30 mouse cellular contexts compared by ENCODE assay signal in the genomic region with DNA sequence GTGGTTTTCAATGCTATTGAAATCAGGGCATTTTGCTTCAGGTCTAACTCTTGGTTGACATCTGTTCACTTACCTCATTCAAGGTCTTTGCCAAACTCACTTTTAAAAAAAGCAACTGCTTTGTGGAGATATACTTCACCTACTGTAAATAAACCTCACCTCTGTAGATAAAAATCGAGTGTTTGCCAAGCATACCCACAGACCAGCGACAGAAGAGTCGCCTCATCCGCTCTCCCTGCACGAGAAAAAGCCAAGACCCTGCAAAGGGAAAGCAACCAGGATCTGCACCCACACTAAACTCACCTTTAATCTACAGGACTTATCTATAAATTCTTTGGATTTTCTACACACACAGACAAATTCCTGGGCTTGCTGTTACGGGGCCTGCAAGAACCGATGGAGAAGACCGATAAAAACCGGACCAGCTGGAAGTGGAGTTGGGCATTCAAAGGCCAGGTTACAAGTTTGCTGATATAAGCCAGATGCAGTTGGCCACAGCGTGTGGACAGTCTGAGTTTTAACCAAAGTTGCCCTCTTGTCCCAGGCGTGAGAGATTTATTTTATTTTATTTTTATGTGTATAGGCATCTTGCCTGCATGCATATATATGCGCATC. TPM values are rescaled to one million over a fixed set of nuclear protein-coding genes. Genes with fewer than 3 reads are reported as not detected.
DNase-seq lines count a peak whose midpoint lies in the region; ATAC-seq lines count a peak whose summit lies in the region.
"Had no signal": no experiment of that assay in that cellular context is flagged by ENCODE, and none has a peak within 500 bp of the region (broad histone marks: within the 10 kb centered on the region; RNA-seq: fewer than 3 reads in every experiment).

No protein-coding gene starts in this region.

- 79% methylated on average over 12 of the region's 12 CpGs for WGBS in kidney, embryonic 16.5 days
- WGBS in lung, embryonic 15.5 days, result 57% methylated on average over 12 of the region's 12 CpGs

- H3K9ac ChIP-seq in kidney, embryonic 16.5 days (replicated peaks; ENCODE audit: low read length), result no peak overlapping the region
- H3K9ac ChIP-seq in lung, embryonic 15.5 days, result no peak overlapping the region
- H3K9ac ChIP-seq: embryonic facial prominence, embryonic 13.5 days; forebrain, embryonic 12.5 days; forebrain, postnatal 0 days; heart, embryonic 15.5 days; hindbrain, embryonic 12.5 days; limb, embryonic 12.5 days; midbrain, embryonic 15.5 days; stomach, embryonic 15.5 days had no signal

- peak overlapping the region; percentile 25; the same call in 1 of the 2 replicates for H3K27ac ChIP-seq in kidney, embryonic 16.5 days (ENCODE audit: low read length)
- H3K27ac ChIP-seq in lung, embryonic 15.5 days, result peak overlapping the region; percentile 86
- H3K27ac ChIP-seq: embryonic facial prominence, embryonic 13.5 days; forebrain, embryonic 12.5 days; heart, embryonic 15.5 days; hindbrain, embryonic 12.5 days; layer of hippocampus, adult 2 months; left cerebral cortex, adult 2 months; limb, embryonic 12.5 days; midbrain, embryonic 10.5 days; midbrain, embryonic 15.5 days; stomach, embryonic 15.5 days had no signal

- ATAC-seq in kidney, embryonic 16.5 days (ENCODE audit: low FRiP score, low TSS enrichment), result no peak
- no peak for ATAC-seq in lung, embryonic 15.5 days (ENCODE audit: borderline replicate concordance, extremely low read depth, low FRiP score, low TSS enrichment)
- ATAC-seq: activated CD4-positive, CD25-positive, alpha-beta regulatory T cell, adult 4 months; forebrain, postnatal 0 days; intestine, embryonic 16.5 days; midbrain, embryonic 15.5 days had no signal

- no peaks in the 10 kb centered on the region for H3K9me3 ChIP-seq in kidney, embryonic 16.5 days (ENCODE audit: low read length)
- no peaks in the 10 kb centered on the region for H3K9me3 ChIP-seq in lung, embryonic 15.5 days
- H3K9me3 ChIP-seq: embryonic facial prominence, embryonic 13.5 days; forebrain, embryonic 12.5 days; heart, embryonic 15.5 days; hindbrain, embryonic 12.5 days; limb, embryonic 12.5 days; midbrain, embryonic 10.5 days; midbrain, embryonic 15.5 days; stomach, embryonic 15.5 days had no signal

- no peak overlapping the region for H3K4me2 ChIP-seq in kidney, embryonic 16.5 days (replicated peaks; ENCODE audit: low read depth, low read length)
- no peak overlapping the region for H3K4me2 ChIP-seq in lung, embryonic 15.5 days
- H3K4me2 ChIP-seq: embryonic facial prominence, embryonic 13.5 days; forebrain, embryonic 12.5 days; heart, embryonic 15.5 days; hindbrain, embryonic 12.5 days; limb, embryonic 12.5 days; midbrain, embryonic 15.5 days; stomach, embryonic 15.5 days had no signal

- no peak overlapping the region for H3K4me3 ChIP-seq in kidney, embryonic 16.5 days (ENCODE audit: low read length)
- no peak overlapping the region for H3K4me3 ChIP-seq in lung, embryonic 15.5 days
- H3K4me3 ChIP-seq: embryonic facial prominence, embryonic 13.5 days; forebrain, embryonic 12.5 days; heart, embryonic 15.5 days; hindbrain, embryonic 12.5 days; layer of hippocampus, adult 2 months; left cerebral cortex, adult 2 months; limb, embryonic 12.5 days; midbrain, embryonic 10.5 days; midbrain, embryonic 15.5 days; stomach, embryonic 15.5 days had no signal

- no peaks in the 10 kb centered on the region for H3K36me3 ChIP-seq in kidney, embryonic 16.5 days (ENCODE audit: insufficient read depth, low read length)
- H3K36me3 ChIP-seq in lung, embryonic 15.5 days, result no peaks in the 10 kb centered on the region
- H3K36me3 ChIP-seq: embryonic facial prominence, embryonic 13.5 days; forebrain, embryonic 12.5 days; heart, embryonic 15.5 days; hindbrain, embryonic 12.5 days; limb, embryonic 12.5 days; midbrain, embryonic 10.5 days; midbrain, embryonic 15.5 days; stomach, embryonic 15.5 days had no signal

- H3K4me1 ChIP-seq in kidney, embryonic 16.5 days (ENCODE audit: insufficient read depth, low read length), result peaks cover 39% of the 10 kb centered on the region
- H3K4me1 ChIP-seq in lung, embryonic 15.5 days, result peaks cover 47% of the 10 kb centered on the region
- H3K4me1 ChIP-seq: forebrain, embryonic 12.5 days; midbrain, embryonic 15.5 days had no signal

- DNase-seq in kidney, adult 9 months, result no peak
- no peak for DNase-seq in lung, postnatal 25 days (ENCODE audit: low spot score)
- DNase-seq in urinary bladder, postnatal 36 days (ENCODE audit: low spot score in 2 of 2), result peak; percentile 48 to 51
- no peak for DNase-seq in urinary bladder, adult 2 months (ENCODE audit: low spot score)
- no peak for DNase-seq in T-cell, adult 2 months (ENCODE audit: low spot score)
- DNase-seq: adrenal gland, adult 2 months; adrenal gland, postnatal 36 days; B cell, adult 2 months; cerebellum, adult 18-20 months; cerebellum, postnatal 10 days; forebrain, postnatal 0 days; heart, postnatal 36 days; kidney, adult 8-10 months; kidney, postnatal 25 days; lung, adult 18-20 months; right cerebral cortex, postnatal 25 days had no signal

- no peaks in the 10 kb centered on the region for H3K27me3 ChIP-seq in kidney, embryonic 16.5 days (ENCODE audit: insufficient read depth, low read length)
- H3K27me3 ChIP-seq in lung, embryonic 15.5 days, result peaks cover 14% of the 10 kb centered on the region; the same call in 1 of the 2 replicates
- H3K27me3 ChIP-seq: embryonic facial prominence, embryonic 13.5 days; forebrain, embryonic 12.5 days; heart, embryonic 15.5 days; hindbrain, embryonic 12.5 days; limb, embryonic 12.5 days; midbrain, embryonic 15.5 days; stomach, embryonic 15.5 days had no signal

RNA-seq across cellular contexts. Expression of gene Pofut2, which starts 39.5 kb away (rescaled TPM):
- 148 and 149 TPM in 2 replicates for polyA plus RNA-seq in kidney, embryonic 16.5 days (2015; fragmentation: Nextera tagmentation; extraction: Ambion mirVana)
- polyA plus RNA-seq in lung, embryonic 15.5 days (2015; fragmentation: Nextera tagmentation; extraction: Ambion mirVana), result 128 and 139 TPM in 2 replicates
- 70.0 and 73.7 TPM in 2 replicates for polyA plus RNA-seq in urinary bladder, adult 2 months (2012; rRNA removed)

RNA-seq across cellular contexts. Expression of gene Col18a1, which starts 53.2 kb away (rescaled TPM):
- 255 and 257 TPM in 2 replicates for polyA plus RNA-seq in kidney, embryonic 16.5 days (2015; fragmentation: Nextera tagmentation; extraction: Ambion mirVana)
- 263 and 283 TPM in 2 replicates for polyA plus RNA-seq in lung, embryonic 15.5 days (2015; fragmentation: Nextera tagmentation; extraction: Ambion mirVana)
- polyA plus RNA-seq in urinary bladder, adult 2 months (2012; rRNA removed), result 51.8 and 65.6 TPM in 2 replicates

Comparison
In these comparisons a context has a peak if more than half of its experiments do, and no peak if none do; other contexts are left out.
1. DNase-seq: peak in urinary bladder, postnatal 36 days (2 of 2); none in kidney, adult 9 months (single experiment), lung, postnatal 25 days (single experiment), urinary bladder, adult 2 months (single experiment) and T-cell, adult 2 months (single experiment).